Mouse (Mus musculus): ENCODE measurements at regions not wholly inside any gene's neighbourhood (a gene's known extent, or its start where the extent isn't known, plus 50 kb on each side); places are given as distances from the start of the nearest gene placed in this dataset.
A peak's percentile ranks its signal among the peaks of the same experiment; 100 is the strongest.

GRCm38 (mm10) chr19:15800856-15801706 lies 146.1 kb downstream of the Psat1 start:
- DNase-seq: peak; percentile 39 to 52

GRCm38 (mm10) chr19:15796466-15796865 lies 150.7 kb downstream of the Psat1 start:
- DNase-seq: no peak

- DNase-seq: no peak
These were observed 155.2 kb downstream of the Psat1 start for GRCm38 (mm10) chr19:15791942-15792341.

GRCm38 (mm10) chr19:15791264-15791913 lies 155.7 kb downstream of the Psat1 start:
- no peak for DNase-seq

- DNase-seq: no peak
These were observed 156.4 kb downstream of the Psat1 start for GRCm38 (mm10) chr19:15790620-15791263.

GRCm38 (mm10) chr19:15789741-15790140 lies 157.4 kb downstream of the Psat1 start:
- no peak for DNase-seq

GRCm38 (mm10) chr19:15784644-15785043 lies 162.5 kb downstream of the Psat1 start:
- DNase-seq: no peak

GRCm38 (mm10) chr19:15769651-15770050 lies 177.5 kb downstream of the Psat1 start:
- DNase-seq: no peak

- no peak for DNase-seq
These were observed 186.1 kb downstream of the Psat1 start for GRCm38 (mm10) chr19:15761086-15761485.

- no peak for DNase-seq
These were observed 201.9 kb downstream of the Psat1 start for GRCm38 (mm10) chr19:15745026-15745777.

GRCm38 (mm10) chr19:15736200-15736599 lies 210.9 kb downstream of the Psat1 start:
- DNase-seq: no peak

GRCm38 (mm10) chr19:15726785-15727406 lies 220.2 kb downstream of the Psat1 start:
- DNase-seq: no peak

GRCm38 (mm10) chr19:15692379-15693023 lies 254.6 kb downstream of the Psat1 start:
- no peak for DNase-seq

GRCm38 (mm10) chr19:15669996-15670395 lies 277.1 kb downstream of the Psat1 start:
- no peak for DNase-seq

GRCm38 (mm10) chr19:15669541-15669940 lies 277.6 kb downstream of the Psat1 start:
- DNase-seq: no peak

GRCm38 (mm10) chr19:15668624-15669016 lies 278.5 kb downstream of the Psat1 start:
- DNase-seq: no peak

GRCm38 (mm10) chr19:15667889-15668623 lies 279.1 kb downstream of the Psat1 start:
- DNase-seq: peak; percentile 48 to 59

- DNase-seq: no peak
These were observed 283.4 kb downstream of the Psat1 start for GRCm38 (mm10) chr19:15663659-15664255.

GRCm38 (mm10) chr19:15658611-15659010 lies 288.5 kb downstream of the Psat1 start:
- no peak for DNase-seq

- DNase-seq: no peak
These were observed 289.3 kb downstream of the Psat1 start for GRCm38 (mm10) chr19:15657846-15658245.

GRCm38 (mm10) chr19:15649368-15649767 lies 297.8 kb downstream of the Psat1 start:
- DNase-seq: peak; percentile 41 to 53
